Mouse (Mus musculus): ENCODE data around the gene Btrc. TPM values are rescaled to one million over a fixed set of nuclear protein-coding genes. Genes with fewer than 3 reads are reported as not detected.

Gene Btrc
- total and polyA plus RNA-seq, 3 experiments, result 14.2 to 30.3 TPM; not detected in 1

DNA sequence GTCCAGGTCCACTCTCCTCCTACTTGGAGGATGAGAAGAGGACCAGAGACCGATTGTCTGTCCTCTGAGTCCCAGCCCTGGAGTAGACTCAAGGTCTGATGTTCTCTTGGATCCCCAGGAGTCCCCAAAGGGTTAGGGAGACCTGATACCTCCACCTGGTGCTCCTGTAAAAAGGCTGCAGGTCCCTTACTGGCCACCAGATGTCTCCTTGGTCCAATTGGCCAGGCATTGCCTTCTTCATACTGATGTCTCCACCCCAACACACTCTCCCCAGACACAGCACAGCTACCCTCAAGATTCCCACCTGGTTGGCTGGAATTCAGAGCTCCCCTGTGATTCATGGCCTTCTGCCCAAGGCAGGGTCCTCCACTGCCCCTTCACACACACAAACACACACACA lies 174.0 kb downstream of the Btrc start:
- Histone ChIP-seq H3K9ac (ENCODE audit: control insufficient read depth, low read depth, low read length, poor library complexity, severe bottlenecking) (no peak overlapping the region), H3K4me1 (ENCODE audit: control insufficient read depth in 1 of 2, insufficient read depth in 2 of 2, low read length in 2 of 2) (peaks cover 5 to 28% of the 10 kb centered on the region in 2 experiments), H3K36me3 (ENCODE audit: control insufficient read depth in 1 of 2, insufficient read depth in 2 of 2, low read length in 2 of 2) (peaks cover 0 to 10% of the 10 kb centered on the region in 2 experiments; a peak in 2 of 4 replicates), H3K27ac (ENCODE audit: control insufficient read depth, low read depth, low read length) (0 out of 2 replicates have a peak overlapping the region, but pooled peaks have one; percentile 13), H3K79me2 (ENCODE audit: control insufficient read depth, insufficient read depth, low read length, poor library complexity) (no peaks in the 10 kb centered on the region; the same call in 1 of the 2 replicates), H3K27me3 (ENCODE audit: control insufficient read depth in 1 of 2, insufficient read depth in 2 of 2, low read length in 2 of 2) (no peaks in the 10 kb centered on the region), H3K9me3 (replicated peaks; ENCODE audit: insufficient read depth, low read length) (no peaks in the 10 kb centered on the region), H3K4me3 (ENCODE audit: control insufficient read depth in 1 of 2, insufficient read depth in 1 of 2, low read depth in 2 of 2, low read length in 2 of 2) (no peak overlapping the region)
- peak; percentile 84 for DNase-seq (ENCODE audit: low read depth, low spot score)
- TF ChIP-seq SIN3A (IDR thresholded peaks at IDR 0.05; ENCODE audit: low read length) (no peak), CTCF (IDR thresholded peaks at IDR 0.05 in 2 of 3, conservative IDR thresholded peaks at IDR 0.05 in 1 of 3; ENCODE audit: control insufficient read depth in 1 of 3, insufficient read depth in 1 of 3, low read depth in 2 of 3, low read length in 3 of 3, poor library complexity in 1 of 3, severe bottlenecking in 1 of 3) (peak; percentile 85 to 93 (median 85)), ZC3H11A (IDR thresholded peaks at IDR 0.05; ENCODE audit: low read depth, low read length) (peak; percentile 65), ZKSCAN1 (IDR thresholded peaks at IDR 0.05; ENCODE audit: low read depth, low read length) (no peak), SMC3 (IDR thresholded peaks at IDR 0.05; ENCODE audit: low read depth, low read length) (peak; percentile 89), UBTF (IDR thresholded peaks at IDR 0.05; ENCODE audit: borderline replicate concordance, insufficient read depth, low read depth, low read length) (no peak), ZNF384 (IDR thresholded peaks at IDR 0.05; ENCODE audit: low read depth, low read length) (0 out of 2 replicates have a peak, but pooled peaks have one; percentile 14), RAD21 (IDR thresholded peaks at IDR 0.05; ENCODE audit: low read depth, low read length) (peak; percentile 68)

DNA sequence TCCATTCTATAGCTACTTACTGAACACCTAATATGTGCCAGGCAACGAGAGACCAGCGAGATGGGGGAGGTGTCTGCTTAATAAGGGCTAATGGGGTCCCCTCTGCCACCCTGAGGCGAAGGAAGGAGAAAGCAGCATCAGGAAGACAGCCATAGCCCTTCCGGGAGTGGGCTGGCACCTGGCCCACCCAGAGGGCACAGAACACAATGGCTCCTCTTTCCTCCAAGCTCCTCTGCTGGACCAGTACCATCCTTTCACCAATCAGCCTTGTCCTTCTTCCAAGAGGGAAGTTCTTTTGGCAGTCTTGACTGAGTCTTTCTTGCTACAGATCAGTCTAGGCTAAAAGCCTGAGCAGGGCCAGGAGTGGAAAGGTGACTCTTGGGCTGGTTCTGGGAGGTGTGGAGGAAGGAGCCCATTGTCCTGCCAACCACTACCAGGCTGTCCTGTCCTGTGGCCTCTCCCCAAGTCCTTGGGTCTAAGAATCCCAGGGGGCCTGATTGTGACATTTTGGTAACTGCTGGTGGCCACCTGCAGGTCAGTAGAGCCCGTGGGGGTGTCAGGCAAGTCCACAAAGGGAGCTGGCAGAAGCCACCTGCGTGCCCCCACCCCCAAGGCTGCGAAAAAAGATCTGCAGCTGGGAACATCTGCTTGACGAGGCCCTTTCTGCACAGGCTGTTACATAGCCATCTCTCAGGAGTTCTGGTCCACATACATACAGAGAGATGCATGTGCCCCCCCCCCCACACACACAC lies 177.3 kb downstream of the Btrc start:
- Histone ChIP-seq H3K27ac (ENCODE audit: control insufficient read depth, low read depth, low read length) (peak overlapping the region; percentile 29), H3K79me2 (ENCODE audit: control insufficient read depth, insufficient read depth, low read length, poor library complexity) (no peaks in the 10 kb centered on the region; the same call in 1 of the 2 replicates), H3K36me3 (ENCODE audit: control insufficient read depth in 1 of 2, insufficient read depth in 2 of 2, low read length in 2 of 2) (peaks cover 0 to 14% of the 10 kb centered on the region in 2 experiments; a peak in 2 of 4 replicates), H3K4me1 (ENCODE audit: control insufficient read depth in 1 of 2, insufficient read depth in 2 of 2, low read length in 2 of 2) (peaks cover 7 to 23% of the 10 kb centered on the region in 2 experiments), H3K4me3 (ENCODE audit: control insufficient read depth in 1 of 2, insufficient read depth in 1 of 2, low read depth in 2 of 2, low read length in 2 of 2) (peak overlapping the region; percentile 55 to 61), H3K9ac (ENCODE audit: control insufficient read depth, low read depth, low read length, poor library complexity, severe bottlenecking) (peak overlapping the region; percentile 65), H3K9me3 (replicated peaks; ENCODE audit: insufficient read depth, low read length) (no peaks in the 10 kb centered on the region), H3K27me3 (ENCODE audit: control insufficient read depth in 1 of 2, insufficient read depth in 2 of 2, low read length in 2 of 2) (no peaks in the 10 kb centered on the region)
- peak; percentile 55 for DNase-seq (ENCODE audit: low read depth, low spot score)
- TF ChIP-seq NELFE (IDR thresholded peaks at IDR 0.05; ENCODE audit: low read depth, low read length) (peak; percentile 23; the same call in 1 of the 2 replicates), E2F4 (IDR thresholded peaks at IDR 0.05; ENCODE audit: borderline replicate concordance, low read depth, low read length) (no peak), TCF12 (IDR thresholded peaks at IDR 0.05; ENCODE audit: low read depth, low read length) (no peak), RAD21 (IDR thresholded peaks at IDR 0.05; ENCODE audit: low read depth, low read length) (no peak), ZNF384 (IDR thresholded peaks at IDR 0.05; ENCODE audit: low read depth, low read length) (0 out of 2 replicates have a peak, but pooled peaks have one; percentile 20), MAZ (IDR thresholded peaks at IDR 0.05; ENCODE audit: low read depth, low read length) (no peak), RCOR1 (IDR thresholded peaks at IDR 0.05; ENCODE audit: low read depth, low read length) (0 out of 2 replicates have a peak, but pooled peaks have one; percentile 6), SMC3 (IDR thresholded peaks at IDR 0.05; ENCODE audit: low read depth, low read length) (no peak), CHD1 (IDR thresholded peaks at IDR 0.05; ENCODE audit: low read depth, low read length) (no peak), JUND (IDR thresholded peaks at IDR 0.05; ENCODE audit: low read depth, low read length) (no peak), USF2 (IDR thresholded peaks at IDR 0.05; ENCODE audit: borderline replicate concordance in 1 of 2, insufficient read depth in 1 of 2, low read depth in 1 of 2, low read length in 2 of 2) (no peak)
